Mouse (Mus musculus) midbrain, embryonic 10.5 days (tissue): Measurements from ENCODE around the gene Rftn2. TPM values are rescaled to one million over a fixed set of nuclear protein-coding genes. Genes with fewer than 3 reads are reported as not detected.

ENCODE experiments used
- DNase-seq: peaks from one replicate; pipeline ENCODE4 v3.0.0-alpha.2; 2017; ENCODE audit warnings: low spot score
- H3K27ac ChIP-seq: fragments of 300-500 bp; sonication (generic); replicated peaks from 2 replicates; pipeline ENCODE4 v1.5.1; 2016; ENCODE audit warnings: mild to moderate bottlenecking
- H3K27me3 ChIP-seq: fragments of 300-500 bp; sonication (generic); 2 replicates; pipeline ENCODE4 v1.6.1; 2016; ENCODE audit warnings: low read depth, mild to moderate bottlenecking; ENCODE audit not compliant: poor library complexity, severe bottlenecking
- H3K36me3 ChIP-seq: fragments of 300-500 bp; sonication (generic); 2 replicates; pipeline ENCODE4 v1.6.1; 2016; ENCODE audit warnings: mild to moderate bottlenecking, moderate library complexity
- H3K4me1 ChIP-seq: fragments of 300-500 bp; sonication (generic); 2 replicates; pipeline ENCODE4 v1.6.1; 2016
- H3K4me3 ChIP-seq: fragments of 300-500 bp; sonication (generic); 2 replicates; pipeline ENCODE4 v1.5.1; 2016; ENCODE audit warnings: mild to moderate bottlenecking, moderate library complexity
- H3K9me3 ChIP-seq: fragments of 300-500 bp; sonication (generic); replicated peaks from 2 replicates; pipeline ENCODE4 v1.6.1; 2016; ENCODE audit warnings: mild to moderate bottlenecking
- WGBS: fragments of 180-500 bp; shearing (Covaris S2); methylation state at CpG from one replicate; pipeline ENCODE4 v1.1.7; 2016; 5-methylcytosine and 5-hydroxymethylcytosine counted together
- polyA plus RNA-seq: library from polyadenylated mRNA; unstranded; fragments of >200 nt; fragmentation: Nextera tagmentation; extraction: Ambion mirVana; gene quantifications from 2 replicates; pipeline ENCODE4 v1.2.1, GENCODE M21; 2016

Rftn2 gene
- polyA plus RNA-seq, 1 experiment from 2014 or later: 5.8 TPM

DNA sequence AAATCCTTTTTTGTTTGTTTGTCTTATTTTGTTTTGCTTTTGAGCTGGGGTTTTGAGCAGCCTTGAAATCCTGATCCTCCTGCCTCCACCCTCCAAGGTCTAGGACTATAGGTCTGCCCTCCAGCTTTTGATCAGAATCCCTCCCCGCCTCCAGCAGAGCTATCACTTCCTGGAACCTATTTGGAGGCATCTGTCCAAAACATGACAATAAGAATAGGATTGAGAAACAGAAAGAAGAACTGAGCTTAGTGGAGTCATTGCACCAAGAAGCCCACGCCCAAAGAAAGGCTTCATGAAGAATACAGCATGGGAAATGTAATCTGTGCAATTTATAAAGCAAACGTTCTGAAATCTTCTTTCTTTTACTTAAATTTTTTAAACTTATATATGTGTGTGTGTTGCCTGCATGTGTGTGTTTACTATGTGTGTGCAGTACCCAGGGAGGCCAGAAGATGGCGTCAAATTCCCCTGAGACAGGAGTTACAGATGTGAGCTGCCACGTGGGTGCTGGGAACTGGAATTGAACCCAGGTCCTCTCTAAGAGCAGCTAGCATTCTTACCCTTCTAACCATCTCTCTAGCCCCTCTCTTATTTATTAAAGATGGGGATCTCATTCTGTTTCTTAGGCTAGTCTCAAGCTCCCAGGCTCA, 46.5 kb downstream of the Rftn2 start:
- no peaks in the 10 kb centered on the region for H3K27me3 ChIP-seq
- DNase-seq: no peak
- H3K4me3 ChIP-seq: no peak overlapping the region
- peaks cover 10% of the 10 kb centered on the region; the same call in 1 of the 2 replicates for H3K36me3 ChIP-seq
- peaks cover 8% of the 10 kb centered on the region; the same call in 1 of the 2 replicates for H3K9me3 ChIP-seq
- H3K27ac ChIP-seq: no peak overlapping the region
- 79% methylated on average over 5 of the region's 5 CpGs for WGBS
- no peaks in the 10 kb centered on the region for H3K4me1 ChIP-seq

DNA sequence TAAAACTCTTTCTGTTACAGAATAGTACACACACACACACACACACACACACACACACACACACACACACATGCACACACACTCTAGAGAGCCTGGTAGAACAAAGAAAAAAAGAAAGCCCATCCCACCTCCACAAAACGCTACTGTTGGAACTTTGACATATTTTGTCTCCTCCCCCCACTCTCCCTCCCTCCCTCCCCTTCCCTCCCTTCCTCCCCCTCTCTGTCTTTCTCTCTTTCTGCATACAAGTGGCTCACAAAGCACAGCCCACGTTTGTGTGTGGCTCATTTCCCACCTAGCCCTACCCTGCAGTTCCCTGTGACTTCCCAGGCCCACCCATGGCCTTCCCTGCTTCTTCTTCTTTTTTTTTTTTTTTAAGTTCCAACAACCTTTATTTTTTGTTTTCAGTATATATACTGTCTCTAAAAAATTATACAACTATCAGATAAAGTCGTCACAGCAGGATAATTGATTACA, 52.0 kb downstream of the Rftn2 start:
- Histone ChIP-seq H3K9me3 (no peaks in the 10 kb centered on the region; the same call in 1 of the 2 replicates), H3K4me1 (peaks cover 6% of the 10 kb centered on the region; the same call in 1 of the 2 replicates), H3K4me3 (no peak overlapping the region), H3K27ac (no peak overlapping the region), H3K36me3 (no peaks in the 10 kb centered on the region), H3K27me3 (no peaks in the 10 kb centered on the region)
- DNase-seq: no peak
- WGBS: 47% methylated on average over 3 of the region's 3 CpGs

DNA sequence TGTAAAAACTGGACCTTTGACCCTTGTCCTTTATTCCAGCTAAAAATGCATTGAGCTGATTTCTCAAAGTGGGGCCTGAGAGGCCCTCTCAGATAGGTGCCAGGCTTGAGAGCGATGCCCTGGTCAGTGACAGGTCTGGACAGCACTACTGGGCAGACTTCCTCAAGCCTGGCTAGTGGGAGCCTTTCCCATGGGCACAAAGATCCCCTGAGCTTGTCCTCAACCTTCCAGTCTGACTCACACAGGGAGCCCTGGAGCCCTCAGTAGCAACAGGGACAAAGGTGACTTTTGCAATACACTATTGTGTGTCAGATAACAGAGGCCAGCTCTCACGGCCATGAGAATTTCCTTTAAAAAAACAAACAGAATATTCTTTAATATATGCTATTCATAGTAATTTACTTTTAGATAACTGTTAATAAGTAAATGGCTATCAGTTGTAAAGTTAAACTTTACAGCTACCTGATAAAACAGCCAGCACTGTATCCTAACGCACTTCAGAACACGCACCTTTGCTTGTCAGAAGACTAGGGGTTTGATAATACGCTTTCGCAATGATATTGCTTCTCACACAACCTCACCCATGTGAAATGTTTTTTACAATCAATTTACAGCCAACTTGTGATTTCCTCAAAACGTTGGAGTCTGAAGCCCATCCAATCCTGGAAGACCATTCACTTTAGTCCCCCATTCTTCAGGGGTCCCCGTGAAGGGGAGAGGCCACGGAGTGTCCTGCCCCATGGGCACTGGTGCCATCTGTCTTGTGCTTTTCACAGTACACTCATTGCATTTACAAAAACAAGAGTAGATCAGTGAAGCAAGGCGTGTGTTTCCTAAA, 52.6 kb downstream of the Rftn2 start:
- 88% methylated on average over 10 of the region's 10 CpGs for WGBS
- H3K4me1 ChIP-seq: peaks cover 6% of the 10 kb centered on the region; the same call in 1 of the 2 replicates
- H3K27me3 ChIP-seq: no peaks in the 10 kb centered on the region
- H3K9me3 ChIP-seq: peaks cover 5% of the 10 kb centered on the region
- DNase-seq: no peak
- 0 out of 2 replicates have a peak, but pooled peaks cover 2% of the 10 kb centered on the region for H3K36me3 ChIP-seq
- H3K4me3 ChIP-seq: no peak overlapping the region
- H3K27ac ChIP-seq: no peak overlapping the region

DNA sequence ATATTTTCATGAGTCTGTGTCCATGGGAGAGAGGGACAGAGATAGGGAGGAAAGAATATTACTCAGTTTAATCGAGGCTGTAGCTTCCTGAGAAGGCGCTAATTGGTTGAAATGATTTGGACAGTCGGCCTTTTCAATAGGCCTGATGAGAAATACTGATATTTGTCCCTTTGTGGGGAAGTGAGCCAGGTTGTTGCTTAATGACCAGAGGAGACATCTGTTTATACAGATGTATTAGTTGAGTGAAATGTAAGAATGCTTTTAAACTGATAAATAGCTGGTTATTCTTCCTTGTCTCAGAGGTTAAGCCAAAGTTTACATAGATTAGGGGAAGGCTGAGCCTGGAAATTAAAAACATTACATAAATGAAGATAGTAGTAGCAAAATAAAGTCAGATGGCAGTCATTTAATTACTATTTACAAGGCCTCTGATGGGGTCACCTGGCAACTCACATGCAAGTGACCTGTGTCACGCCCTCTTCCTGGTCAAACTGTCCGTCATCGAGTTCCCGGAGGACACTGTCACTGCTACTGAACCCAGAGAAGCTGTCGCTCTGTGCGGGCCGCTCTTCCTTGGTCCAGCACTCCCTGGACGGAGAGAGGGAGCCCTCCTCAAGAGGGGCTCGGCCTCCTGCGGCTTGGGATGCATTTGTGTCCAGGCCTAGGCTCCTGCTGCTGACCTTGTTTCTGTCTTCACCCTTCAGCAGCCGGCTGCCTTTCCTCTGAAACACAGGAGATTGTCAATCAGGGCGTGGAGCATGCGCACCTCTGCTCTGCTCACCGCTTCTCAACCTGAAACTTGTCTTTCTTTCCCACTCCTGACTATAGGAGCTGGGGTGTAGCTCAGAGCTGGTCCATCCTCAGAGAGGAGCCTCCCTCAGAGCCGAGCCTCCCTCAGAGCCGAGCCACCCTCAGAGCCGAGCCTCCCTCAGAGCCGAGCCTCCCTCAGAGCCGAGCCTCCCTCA, 54.9 kb downstream of the Rftn2 start:
- Histone ChIP-seq H3K36me3 (0 out of 2 replicates have a peak, but pooled peaks cover 2% of the 10 kb centered on the region), H3K27ac (peak overlapping the region; percentile 69), H3K4me3 (peak overlapping the region; percentile 37), H3K4me1 (peaks cover 6% of the 10 kb centered on the region; the same call in 1 of the 2 replicates), H3K27me3 (no peaks in the 10 kb centered on the region), H3K9me3 (peaks cover 9% of the 10 kb centered on the region)
- WGBS: 69% methylated on average over 22 of the region's 22 CpGs
- no peak for DNase-seq

DNA sequence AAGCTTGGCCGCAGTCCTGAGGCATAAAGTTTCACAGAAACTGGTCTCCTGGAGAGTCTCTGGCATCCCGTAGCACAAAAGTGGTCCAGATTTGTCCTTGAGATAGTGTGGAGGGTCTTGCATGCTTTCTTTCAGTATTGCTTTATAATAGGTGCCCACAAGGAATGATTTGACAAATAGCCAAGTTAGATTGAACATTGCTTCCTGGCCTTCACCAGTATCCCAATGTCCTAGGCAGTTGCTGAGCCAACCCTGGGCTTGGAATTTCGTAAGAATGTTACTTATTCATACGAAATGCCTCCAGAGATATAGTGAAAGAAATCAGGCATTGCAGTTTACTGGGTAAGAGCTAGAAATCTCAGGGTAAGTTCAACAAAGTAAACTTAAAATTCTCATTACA, 58.0 kb downstream of the Rftn2 start:
- H3K27ac ChIP-seq: no peak overlapping the region
- no peaks in the 10 kb centered on the region for H3K27me3 ChIP-seq
- DNase-seq: no peak
- 0 out of 2 replicates have a peak, but pooled peaks cover 2% of the 10 kb centered on the region for H3K36me3 ChIP-seq
- peaks cover 6% of the 10 kb centered on the region; the same call in 1 of the 2 replicates for H3K4me1 ChIP-seq
- no peak overlapping the region for H3K4me3 ChIP-seq
- WGBS: 87% methylated on average over 4 of the region's 4 CpGs
- peaks cover 9% of the 10 kb centered on the region for H3K9me3 ChIP-seq

DNA sequence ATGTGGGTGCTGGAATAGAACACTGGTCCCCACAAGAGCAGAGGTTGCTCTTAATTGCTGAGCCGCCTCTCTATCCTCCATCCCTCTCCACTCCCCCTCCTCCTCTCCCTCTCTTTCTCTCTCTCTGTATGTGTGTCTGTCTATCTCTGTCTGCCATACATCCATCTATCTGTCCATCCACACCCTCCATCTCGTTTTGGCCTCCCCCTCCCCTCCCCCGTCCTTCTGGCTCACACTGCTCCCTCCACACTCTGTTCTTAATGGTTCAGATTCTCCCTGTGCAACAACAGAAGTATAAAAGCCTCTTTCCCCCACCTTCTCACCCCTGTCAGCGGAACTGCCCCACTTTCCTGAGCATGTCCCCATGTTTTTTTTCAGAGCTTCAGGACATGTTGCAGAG, 59.0 kb downstream of the Rftn2 start:
- H3K27me3 ChIP-seq: no peaks in the 10 kb centered on the region
- peaks cover 6% of the 10 kb centered on the region; the same call in 1 of the 2 replicates for H3K4me1 ChIP-seq
- no peak overlapping the region for H3K4me3 ChIP-seq
- 0 out of 2 replicates have a peak, but pooled peaks cover 2% of the 10 kb centered on the region for H3K36me3 ChIP-seq
- no peak overlapping the region for H3K27ac ChIP-seq
- peaks cover 9% of the 10 kb centered on the region for H3K9me3 ChIP-seq
- WGBS: 83% methylated on average over 4 of the region's 4 CpGs
- DNase-seq: no peak

DNA sequence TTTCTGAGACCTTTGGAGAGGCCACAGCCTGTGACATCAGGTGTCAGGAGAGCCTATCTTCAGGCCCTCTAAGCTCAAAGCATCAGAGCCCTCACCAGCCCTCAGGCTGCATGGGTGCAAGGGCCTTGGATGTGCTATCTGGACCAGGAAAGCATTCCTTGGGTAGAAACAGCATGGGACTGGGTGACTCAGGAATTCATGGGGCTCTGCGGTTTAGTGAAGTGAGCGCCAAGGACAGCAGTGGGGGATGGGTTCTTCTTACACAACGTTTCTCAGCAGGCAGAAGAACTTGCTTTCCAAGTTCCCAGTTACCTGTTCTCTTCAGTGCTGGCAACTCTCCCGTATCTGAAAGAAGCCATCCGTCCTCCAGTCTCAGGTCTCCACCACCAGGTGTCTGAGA, 62.6 kb downstream of the Rftn2 start:
- Histone ChIP-seq H3K4me3 (no peak overlapping the region), H3K4me1 (no peaks in the 10 kb centered on the region), H3K9me3 (peaks cover 5% of the 10 kb centered on the region), H3K36me3 (peaks cover 3% of the 10 kb centered on the region; the same call in 1 of the 2 replicates), H3K27me3 (no peaks in the 10 kb centered on the region), H3K27ac (no peak overlapping the region)
- DNase-seq: no peak
- WGBS: 64% methylated on average over 5 of the region's 5 CpGs

DNA sequence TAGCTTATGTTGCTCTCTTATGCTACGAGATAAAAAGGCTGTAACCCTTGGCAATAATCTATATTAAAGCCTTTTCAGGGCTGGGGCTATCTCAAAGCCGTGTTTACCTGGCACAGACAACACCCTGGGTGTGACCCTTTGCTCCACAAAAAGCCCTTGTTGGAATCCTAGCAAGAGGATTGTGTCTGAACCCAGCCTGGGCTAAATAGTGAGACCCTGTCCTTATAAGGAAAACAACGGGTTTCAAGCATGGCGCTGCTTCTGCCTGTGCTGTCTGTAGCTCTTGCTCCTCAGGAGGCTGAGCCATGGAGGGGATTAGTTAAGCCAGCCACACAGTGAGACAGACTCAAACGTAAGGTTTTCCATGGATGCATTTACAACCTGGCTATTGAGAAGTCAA, 63.8 kb downstream of the Rftn2 start:
- Histone ChIP-seq H3K4me3 (no peak overlapping the region), H3K36me3 (peaks cover 6% of the 10 kb centered on the region), H3K4me1 (no peaks in the 10 kb centered on the region), H3K27me3 (no peaks in the 10 kb centered on the region), H3K27ac (no peak overlapping the region), H3K9me3 (no peaks in the 10 kb centered on the region)
- no peak for DNase-seq
- WGBS: 67% methylated on average over 5 of the region's 5 CpGs

DNA sequence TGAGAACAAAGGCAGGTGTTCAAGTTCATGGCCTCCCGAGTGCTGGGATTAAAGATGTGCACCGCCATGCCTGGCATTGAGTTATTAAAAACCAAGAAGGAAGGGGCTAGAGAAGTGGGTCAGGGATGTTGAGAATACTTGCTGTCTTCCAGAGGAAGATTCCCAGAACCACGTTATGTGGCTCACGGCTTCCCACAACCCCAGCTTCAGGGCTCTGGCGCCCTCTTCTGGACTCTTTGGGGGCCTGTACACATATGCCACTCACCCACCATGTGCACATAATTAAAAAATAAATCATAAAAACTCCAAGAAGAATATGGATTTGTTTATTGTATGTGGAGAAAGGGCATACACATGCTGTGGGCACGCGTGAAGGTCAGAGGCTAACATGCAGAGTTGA, 64.7 kb downstream of the Rftn2 start:
- peak; percentile 28 for DNase-seq
- Histone ChIP-seq H3K27ac (no peak overlapping the region), H3K9me3 (no peaks in the 10 kb centered on the region), H3K4me1 (no peaks in the 10 kb centered on the region), H3K27me3 (no peaks in the 10 kb centered on the region), H3K4me3 (no peak overlapping the region), H3K36me3 (peaks cover 15% of the 10 kb centered on the region)
- WGBS: 69% methylated on average over 7 of the region's 7 CpGs

DNA sequence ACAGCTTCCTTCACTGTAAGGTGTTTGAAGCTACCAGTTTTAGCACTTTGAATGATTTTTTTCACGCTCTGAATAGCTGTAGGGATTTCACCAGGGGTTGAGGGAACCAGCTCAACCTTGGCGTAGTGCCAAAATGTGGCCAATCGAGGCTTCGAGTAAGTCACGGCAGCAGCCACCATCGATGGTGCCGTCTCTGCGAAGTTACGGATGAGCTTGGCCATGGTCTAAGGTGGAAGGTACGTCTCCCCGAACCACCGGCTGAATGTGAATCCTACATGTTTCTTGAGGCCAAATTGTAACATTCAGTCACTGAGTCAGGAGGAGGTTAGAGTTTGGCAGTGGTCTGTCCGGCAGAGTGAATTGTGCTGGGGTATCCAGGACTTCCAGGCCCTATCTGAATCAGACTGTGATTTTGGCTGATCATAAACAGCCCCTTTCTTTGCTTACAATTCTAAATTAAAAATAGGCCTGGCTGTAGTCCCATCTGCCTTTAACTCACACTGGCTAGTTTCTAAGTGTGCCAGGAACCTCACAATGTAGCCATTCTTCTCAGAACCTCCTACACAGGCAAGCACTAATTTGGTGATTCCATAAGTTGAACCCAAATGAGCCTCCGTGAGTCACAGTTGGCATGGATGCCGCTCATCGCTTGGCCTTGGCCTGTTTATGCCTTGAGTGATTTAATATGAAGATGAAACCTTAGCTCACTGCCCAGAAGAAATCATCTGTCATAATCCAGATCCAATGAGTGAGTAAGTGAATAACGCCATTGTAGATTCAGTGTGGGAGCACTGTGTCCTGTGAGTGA, 65.5 kb downstream of the Rftn2 start:
- no peak for DNase-seq
- WGBS: 95% methylated on average over 17 of the region's 17 CpGs
- peaks cover 24% of the 10 kb centered on the region for H3K36me3 ChIP-seq
- H3K9me3 ChIP-seq: no peaks in the 10 kb centered on the region
- H3K4me3 ChIP-seq: no peak overlapping the region
- H3K27me3 ChIP-seq: no peaks in the 10 kb centered on the region
- H3K4me1 ChIP-seq: no peaks in the 10 kb centered on the region
- no peak overlapping the region for H3K27ac ChIP-seq

DNA sequence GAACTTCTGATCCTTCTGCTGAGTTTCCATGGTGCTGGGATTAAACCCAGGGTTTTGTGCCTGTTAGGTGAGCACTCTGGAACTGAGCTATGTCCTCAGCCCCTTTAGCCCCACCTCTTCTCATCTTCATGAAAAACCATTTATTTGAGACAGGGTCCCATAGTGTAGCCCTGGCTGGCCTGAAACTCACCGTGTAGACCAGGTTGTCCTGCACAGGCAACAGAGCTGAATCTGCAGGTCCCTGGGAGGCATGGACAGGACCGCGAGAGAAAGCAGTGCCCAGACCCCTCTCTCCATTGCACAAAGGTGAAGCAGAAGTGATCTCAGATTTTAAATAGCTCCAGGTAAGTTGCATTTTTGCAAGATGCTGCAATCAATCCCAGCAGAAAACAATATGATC, 66.4 kb downstream of the Rftn2 start:
- no peaks in the 10 kb centered on the region for H3K9me3 ChIP-seq
- WGBS: 85% methylated on average over 3 of the region's 3 CpGs
- DNase-seq: no peak

More for the DNA sequence above, 66.4 kb downstream of the Rftn2 start:
- H3K27ac ChIP-seq: no peak overlapping the region
- H3K27me3 ChIP-seq: no peaks in the 10 kb centered on the region
- H3K36me3 ChIP-seq: peaks cover 32% of the 10 kb centered on the region
- no peaks in the 10 kb centered on the region for H3K4me1 ChIP-seq
- no peak overlapping the region for H3K4me3 ChIP-seq
